Mouse (Mus musculus) cortical plate, adult 2 months (tissue): Measurements from ENCODE around the gene Ppt1.

Experiments used
- CTCF ChIP-seq: fragments of 200-500 bp; IDR thresholded peaks from 2 replicates; pipeline ENCODE4 v1.5.1; 2011; ENCODE audit warnings: mild to moderate bottlenecking, control low read depth, low read length; ENCODE audit not compliant: insufficient read depth; ENCODE audit errors: extremely low read depth
- POLR2A ChIP-seq: fragments of 200-500 bp; IDR thresholded peaks from 2 replicates; pipeline ENCODE4 v1.6.1; 2011; ENCODE audit warnings: mild to moderate bottlenecking, low read length, control low read depth; ENCODE audit not compliant: insufficient read depth; ENCODE audit errors: extremely low read depth

DNA sequence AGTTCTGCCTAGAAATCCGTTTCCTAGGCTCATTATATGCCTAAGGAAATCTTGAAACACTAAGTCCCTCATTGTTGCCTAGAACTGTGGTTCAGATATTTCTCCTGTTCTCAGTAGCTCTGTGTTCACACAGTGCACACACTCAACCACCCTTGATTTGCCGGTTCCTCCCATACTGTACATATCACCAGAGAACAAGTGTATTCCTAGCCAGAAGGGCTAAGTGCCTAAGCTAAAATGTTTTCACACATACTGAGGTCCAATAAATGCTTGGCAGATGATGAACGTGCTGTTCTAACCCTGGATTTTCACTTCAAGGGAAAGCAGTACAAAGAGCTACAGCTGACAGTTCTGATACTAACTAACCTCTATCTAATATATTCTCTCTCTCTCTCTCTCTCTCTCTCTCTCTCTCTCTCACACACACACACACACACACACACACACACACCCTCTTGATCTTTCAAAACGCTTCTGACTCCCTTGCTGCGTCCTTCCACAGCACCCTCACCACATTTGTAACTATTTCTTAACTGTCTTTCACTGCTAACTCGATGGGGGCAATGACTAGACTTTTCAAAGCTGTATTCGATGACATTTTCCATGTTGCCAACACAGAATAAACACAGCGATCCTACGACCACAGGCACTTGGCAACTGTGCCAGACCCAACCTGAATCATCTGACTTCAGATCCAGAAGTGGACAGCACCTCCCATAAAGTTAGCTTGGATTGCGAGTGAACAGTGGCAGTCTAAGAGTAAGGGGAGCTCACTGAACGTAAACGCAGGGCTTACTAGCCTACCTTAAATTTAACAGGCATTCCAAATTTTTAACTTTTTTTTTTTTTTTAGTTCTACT lies 48.7 kb downstream of the Ppt1 start:
- TF ChIP-seq POLR2A (no peak), CTCF (no peak)
